Mouse (Mus musculus): ENCODE data around the gene Vmp1. TPM values are rescaled to one million over a fixed set of nuclear protein-coding genes. Genes with fewer than 3 reads are reported as not detected.
A peak's percentile ranks its signal among the peaks of the same experiment; 100 is the strongest.

Vmp1 gene
- total RNA-seq, 1 experiment from 2014 or later, result 140 TPM

GRCm38 (mm10) chr11:86680729-86681128 is 2.9 kb downstream of the Vmp1 start:
- ATAC-seq (replicated peaks; ENCODE audit: insufficient number of reproducible peaks, low FRiP score, low TSS enrichment, poor library complexity, severe bottlenecking), result no peak

- ATAC-seq (replicated peaks; ENCODE audit: insufficient number of reproducible peaks, low FRiP score, low TSS enrichment, poor library complexity, severe bottlenecking), result no peak
Observed at GRCm38 (mm10) chr11:86678957-86679356, 4.7 kb downstream of the Vmp1 start.

GRCm38 (mm10) chr11:86675520-86675919 is 8.1 kb downstream of the Vmp1 start:
- ATAC-seq (replicated peaks; ENCODE audit: insufficient number of reproducible peaks, low FRiP score, low TSS enrichment, poor library complexity, severe bottlenecking), result no peak

DNA sequence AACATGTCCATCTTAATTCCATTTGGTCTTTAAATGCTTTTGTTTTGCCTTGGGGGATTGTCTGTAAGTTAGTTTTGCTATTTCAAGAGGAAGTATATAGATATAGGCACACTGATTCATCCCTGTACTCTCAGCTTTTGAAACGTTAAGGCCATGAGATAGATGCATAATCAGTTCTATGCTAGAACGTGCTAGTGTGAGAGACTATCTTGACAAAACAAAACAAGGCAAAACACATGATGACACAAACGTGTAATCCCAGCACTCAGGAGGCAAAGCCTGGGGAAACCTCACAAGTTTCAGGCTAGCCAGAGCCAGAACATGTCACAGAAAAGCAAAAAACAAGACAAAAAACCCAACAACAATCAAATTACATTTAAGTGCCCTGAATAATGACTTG is 10.9 kb downstream of the Vmp1 start:
- ATAC-seq (replicated peaks; ENCODE audit: insufficient number of reproducible peaks, low FRiP score, low TSS enrichment, poor library complexity, severe bottlenecking), result no peak

DNA sequence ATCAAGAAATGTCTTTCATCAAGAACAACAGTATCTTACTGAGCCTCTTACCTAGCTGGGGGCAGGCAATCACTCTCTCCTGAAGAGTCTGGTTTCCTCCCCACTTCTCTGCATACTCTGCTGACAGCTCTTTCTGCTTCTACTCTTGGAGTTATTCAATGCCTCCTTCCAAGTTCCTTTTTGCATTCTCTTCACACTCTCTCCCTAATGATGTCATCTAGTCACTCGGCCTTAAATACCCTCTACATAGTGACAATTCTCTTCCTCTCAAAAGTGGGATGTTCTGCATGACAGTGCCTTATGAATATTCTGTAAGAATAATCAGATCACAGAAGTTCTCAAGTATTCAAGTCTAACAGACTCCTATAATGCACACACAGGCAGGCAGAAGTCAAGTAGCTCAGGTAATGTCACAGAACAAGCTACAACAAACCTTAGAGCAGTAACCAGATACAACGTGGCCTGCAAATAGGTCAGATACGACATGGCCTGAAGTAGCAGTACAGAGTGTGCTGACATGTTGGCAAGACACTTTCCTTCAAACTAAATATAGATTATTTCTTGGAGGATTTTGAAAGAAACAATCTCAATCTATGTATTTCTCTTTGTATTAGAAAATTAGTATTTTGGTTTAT is 12.5 kb downstream of the Vmp1 start:
- ATAC-seq (replicated peaks; ENCODE audit: insufficient number of reproducible peaks, low FRiP score, low TSS enrichment, poor library complexity, severe bottlenecking), result no peak

DNA sequence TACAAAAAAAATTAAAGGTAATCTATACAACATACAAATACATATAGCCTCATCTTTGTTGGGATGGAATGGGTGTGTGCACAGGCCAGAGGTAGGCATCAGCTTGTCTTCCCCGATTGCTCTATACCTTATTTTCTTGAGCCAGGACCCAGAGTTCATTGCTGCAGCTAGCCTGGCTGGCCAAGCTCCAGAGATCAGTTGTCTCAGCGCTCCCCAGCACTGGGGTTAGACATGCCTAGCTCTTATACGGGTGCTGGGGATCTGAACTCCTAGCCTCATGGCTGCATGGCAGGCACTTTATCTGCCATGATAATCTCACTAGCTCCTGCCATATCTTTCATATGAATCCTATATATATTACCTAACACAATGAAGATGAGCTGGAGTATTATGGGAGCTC is 15.5 kb downstream of the Vmp1 start:
- ATAC-seq (replicated peaks; ENCODE audit: insufficient number of reproducible peaks, low FRiP score, low TSS enrichment, poor library complexity, severe bottlenecking), result no peak

DNA sequence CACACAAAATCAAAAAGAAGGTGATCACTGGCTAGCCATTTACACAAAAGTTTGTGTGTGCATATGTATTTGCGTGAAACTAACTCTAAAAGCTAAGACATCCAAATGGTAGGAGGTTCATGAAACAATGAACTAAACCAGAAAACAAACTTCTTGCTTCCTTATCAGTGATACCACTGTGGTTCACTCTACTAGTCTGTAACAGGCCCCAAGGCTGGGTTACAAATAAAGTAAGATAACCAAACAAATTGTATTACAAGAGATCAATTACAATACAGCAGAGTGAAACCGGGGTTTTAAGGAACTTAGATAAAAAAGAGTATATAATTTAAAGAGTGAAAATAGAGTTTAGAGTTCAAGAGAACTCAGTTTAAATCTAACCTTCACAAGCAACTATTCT is 16.1 kb downstream of the Vmp1 start:
- ATAC-seq (replicated peaks; ENCODE audit: insufficient number of reproducible peaks, low FRiP score, low TSS enrichment, poor library complexity, severe bottlenecking), result no peak

DNA sequence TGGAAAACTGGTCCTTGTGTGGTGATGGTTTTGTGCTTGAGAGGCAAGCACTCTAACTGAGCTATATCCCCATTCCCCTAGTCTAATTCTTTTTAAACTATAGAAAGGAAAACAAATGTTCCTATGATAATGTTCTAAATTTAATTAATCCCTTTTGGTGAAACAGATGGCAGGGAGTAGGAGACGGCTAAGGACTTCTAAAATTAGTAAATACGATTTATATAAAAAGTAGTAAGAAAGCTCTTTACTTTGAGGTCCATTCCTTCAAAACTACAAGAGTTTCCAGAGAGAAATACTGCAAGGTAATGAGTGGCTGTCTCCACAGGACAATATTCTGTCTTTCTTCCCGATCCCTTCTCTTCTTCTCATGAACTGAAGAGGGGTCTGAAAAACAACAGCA is 19.2 kb downstream of the Vmp1 start:
- no peak for ATAC-seq (replicated peaks; ENCODE audit: insufficient number of reproducible peaks, low FRiP score, low TSS enrichment, poor library complexity, severe bottlenecking)

DNA sequence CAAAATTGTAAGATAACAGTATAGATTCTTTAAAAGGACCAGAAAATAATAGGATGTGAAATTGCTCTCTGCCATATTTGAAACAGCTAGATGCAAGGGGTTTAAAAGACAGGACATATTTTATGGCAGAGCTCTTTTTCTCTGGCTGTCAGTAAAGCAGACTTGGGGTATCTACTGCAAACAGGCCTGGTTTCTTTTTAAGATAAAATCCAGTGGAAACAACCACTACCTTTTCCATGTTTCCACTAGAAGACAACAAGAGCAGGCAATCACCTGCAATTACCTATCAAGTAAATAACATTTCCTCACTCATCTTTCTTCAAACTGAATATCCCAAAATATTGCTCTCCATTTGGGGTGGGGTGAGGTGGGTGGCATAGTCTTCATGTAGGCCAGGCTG is 19.7 kb downstream of the Vmp1 start:
- no peak for ATAC-seq (replicated peaks; ENCODE audit: insufficient number of reproducible peaks, low FRiP score, low TSS enrichment, poor library complexity, severe bottlenecking)

- ATAC-seq (replicated peaks; ENCODE audit: insufficient number of reproducible peaks, low FRiP score, low TSS enrichment, poor library complexity, severe bottlenecking), result no peak
Observed at GRCm38 (mm10) chr11:86662986-86663895, 20.4 kb downstream of the Vmp1 start.

- ATAC-seq (replicated peaks; ENCODE audit: insufficient number of reproducible peaks, low FRiP score, low TSS enrichment, poor library complexity, severe bottlenecking), result no peak
Observed at GRCm38 (mm10) chr11:86657863-86658262, 25.8 kb downstream of the Vmp1 start.

DNA sequence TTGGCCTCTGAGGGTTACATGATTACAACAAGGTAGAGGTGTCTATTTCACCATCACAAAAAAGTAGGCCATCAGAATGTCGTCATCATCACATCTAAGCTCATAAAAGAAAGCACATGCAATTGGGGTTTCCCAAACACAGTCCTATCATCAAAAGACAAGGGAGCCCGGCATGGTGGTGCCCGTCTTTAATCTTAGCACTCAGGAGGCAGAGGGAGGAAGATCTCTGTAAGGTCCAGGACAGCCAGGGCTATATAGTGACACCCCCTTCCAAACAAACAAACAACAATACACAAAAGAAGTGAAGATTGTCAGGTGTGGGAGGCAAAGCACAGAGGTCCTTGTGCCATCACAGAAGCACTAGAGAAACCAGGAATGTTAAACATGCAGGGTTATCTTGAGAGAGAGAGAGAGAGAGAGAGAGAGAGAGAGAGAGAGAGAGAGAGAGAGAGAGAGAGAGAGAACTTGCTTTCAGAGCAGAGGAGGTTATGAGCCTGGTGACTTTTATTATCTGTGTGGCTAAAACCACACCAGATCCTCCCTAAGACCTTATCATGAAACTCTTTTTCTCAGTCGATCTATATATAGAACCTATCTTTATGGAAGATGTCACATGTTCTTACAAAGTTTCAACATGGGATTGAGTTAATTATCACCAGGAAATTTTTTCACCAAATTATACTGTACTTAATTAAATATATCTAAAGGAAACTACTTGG is 26.6 kb downstream of the Vmp1 start:
- ATAC-seq (replicated peaks; ENCODE audit: insufficient number of reproducible peaks, low FRiP score, low TSS enrichment, poor library complexity, severe bottlenecking), result no peak

- ATAC-seq (replicated peaks; ENCODE audit: insufficient number of reproducible peaks, low FRiP score, low TSS enrichment, poor library complexity, severe bottlenecking), result 0 out of 2 replicates have a peak, but pooled peaks have one; percentile 19
Observed at GRCm38 (mm10) chr11:86655671-86656070, 28.0 kb downstream of the Vmp1 start.

DNA sequence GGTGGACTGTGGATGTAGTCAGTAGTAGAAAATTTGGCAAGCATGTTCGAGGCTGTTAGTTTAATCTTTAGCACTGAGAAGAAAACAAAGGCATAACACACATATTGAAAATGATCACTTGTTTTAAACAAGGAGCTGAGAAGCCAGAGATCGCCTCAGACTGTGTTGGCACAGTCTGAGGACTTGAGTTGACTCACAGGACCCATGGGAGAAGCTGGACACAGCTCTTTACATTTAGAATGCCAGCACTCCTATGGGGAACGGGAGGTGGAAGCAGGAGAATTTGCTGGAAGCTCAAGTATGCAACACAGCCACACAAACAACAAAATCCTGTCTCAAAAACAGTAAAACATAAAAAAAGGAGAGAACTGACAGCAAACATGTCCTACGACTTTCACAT is 29.5 kb downstream of the Vmp1 start:
- ATAC-seq (replicated peaks; ENCODE audit: insufficient number of reproducible peaks, low FRiP score, low TSS enrichment, poor library complexity, severe bottlenecking), result no peak

- ATAC-seq (replicated peaks; ENCODE audit: insufficient number of reproducible peaks, low FRiP score, low TSS enrichment, poor library complexity, severe bottlenecking), result 0 out of 2 replicates have a peak, but pooled peaks have one; percentile 63
Observed at GRCm38 (mm10) chr11:86653446-86653845, 30.2 kb downstream of the Vmp1 start.

DNA sequence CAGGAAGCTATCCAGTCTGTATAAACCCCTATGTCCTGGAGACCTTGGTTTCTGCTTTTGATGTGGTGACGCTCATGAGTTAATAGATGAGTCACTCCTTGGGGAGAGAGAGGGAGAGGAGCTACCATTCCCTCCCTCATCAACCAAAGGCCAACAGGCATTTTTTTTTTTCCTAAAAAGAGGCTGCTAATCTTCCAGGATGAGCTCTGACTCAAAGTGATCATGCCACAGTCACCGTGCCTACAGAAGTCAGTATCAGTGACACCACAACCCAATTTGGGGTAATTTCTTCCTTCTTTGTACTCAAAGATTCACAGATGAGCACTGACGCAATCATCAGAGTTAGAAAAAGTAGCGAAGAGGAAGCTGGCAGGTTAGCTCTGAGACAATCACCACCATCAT is 31.1 kb downstream of the Vmp1 start:
- peak; percentile 87 for ATAC-seq (replicated peaks; ENCODE audit: insufficient number of reproducible peaks, low FRiP score, low TSS enrichment, poor library complexity, severe bottlenecking)

- no peak for ATAC-seq (replicated peaks; ENCODE audit: insufficient number of reproducible peaks, low FRiP score, low TSS enrichment, poor library complexity, severe bottlenecking)
Observed at GRCm38 (mm10) chr11:86650676-86651075, 33.0 kb downstream of the Vmp1 start.

- ATAC-seq (replicated peaks; ENCODE audit: insufficient number of reproducible peaks, low FRiP score, low TSS enrichment, poor library complexity, severe bottlenecking), result no peak
Observed at GRCm38 (mm10) chr11:86649542-86649941, 34.1 kb downstream of the Vmp1 start.

GRCm38 (mm10) chr11:86647706-86648447 is 35.8 kb downstream of the Vmp1 start:
- no peak for ATAC-seq (replicated peaks; ENCODE audit: insufficient number of reproducible peaks, low FRiP score, low TSS enrichment, poor library complexity, severe bottlenecking)
